Mouse (Mus musculus) testis, adult 2 months (tissue): ENCODE results near the gene Cnot11. TPM values are rescaled to one million over a fixed set of nuclear protein-coding genes. Genes with fewer than 3 reads are reported as not detected.

Experiments
- H3K27ac ChIP-seq: fragments of 200-500 bp; 2 replicates; pipeline ENCODE4 v1.5.1; 2012; ENCODE audit warnings: low read depth, low read length; ENCODE audit not compliant: control insufficient read depth, insufficient read depth
- H3K27me3 ChIP-seq: fragments of 200-500 bp; 2 replicates; pipeline ENCODE4 v1.6.1; 2012; ENCODE audit warnings: mild to moderate bottlenecking, low read length, moderate library complexity; ENCODE audit not compliant: control insufficient read depth, insufficient read depth
- H3K36me3 ChIP-seq: fragments of 200-500 bp; 2 replicates; pipeline ENCODE4 v1.6.1; 2012; ENCODE audit warnings: mild to moderate bottlenecking, low read length; ENCODE audit not compliant: control insufficient read depth, insufficient read depth
- H3K4me1 ChIP-seq: fragments of 200-500 bp; 2 replicates; pipeline ENCODE4 v1.6.1; 2012; ENCODE audit warnings: low read length; ENCODE audit not compliant: control insufficient read depth, insufficient read depth
- H3K4me3 ChIP-seq: fragments of 200-500 bp; 2 replicates; pipeline ENCODE4 v1.5.1; 2012; ENCODE audit warnings: low read depth, mild to moderate bottlenecking, low read length, moderate library complexity, mixed read lengths; ENCODE audit not compliant: control insufficient read depth
- CTCF ChIP-seq: fragments of 200-500 bp; IDR thresholded peaks from 2 replicates; pipeline ENCODE4 v1.5.1; 2012; ENCODE audit warnings: low read depth, mild to moderate bottlenecking, inconsistent platforms, low read length, moderate library complexity; ENCODE audit not compliant: control insufficient read depth, insufficient read depth, insufficient replicate concordance
- POLR2A ChIP-seq: fragments of 200-500 bp; IDR thresholded peaks from 2 replicates; pipeline ENCODE4 v1.6.1; 2012; ENCODE audit warnings: low read depth, mild to moderate bottlenecking, inconsistent platforms, low read length, moderate library complexity; ENCODE audit not compliant: control insufficient read depth
- polyA plus RNA-seq: library from polyadenylated mRNA; depleted of rRNA; stranded (reverse); fragments of >200 nt; gene quantifications from 2 replicates; pipeline ENCODE4 v1.2.3, GENCODE M21; 2012

Gene Cnot11
- polyA plus RNA-seq, 1 experiment, result 9.2 TPM

GRCm38 (mm10) chr1:39568079-39568478 is 33.3 kb downstream of the Cnot11 start:
- TF ChIP-seq POLR2A (no peak), CTCF (no peak)
- no peak overlapping the region for H3K27ac ChIP-seq
- no peaks in the 10 kb centered on the region for H3K36me3 ChIP-seq
- H3K4me3 ChIP-seq, result no peak overlapping the region
- H3K27me3 ChIP-seq, result no peaks in the 10 kb centered on the region
- H3K4me1 ChIP-seq, result no peaks in the 10 kb centered on the region

- H3K27me3 ChIP-seq, result no peaks in the 10 kb centered on the region
- TF ChIP-seq POLR2A, result no peak
- no peak for TF ChIP-seq CTCF
- no peak overlapping the region for H3K4me3 ChIP-seq
- H3K27ac ChIP-seq, result no peak overlapping the region
- no peaks in the 10 kb centered on the region for H3K36me3 ChIP-seq
- no peaks in the 10 kb centered on the region for H3K4me1 ChIP-seq
Observed at GRCm38 (mm10) chr1:39571653-39572052, 36.9 kb downstream of the Cnot11 start.

GRCm38 (mm10) chr1:39573890-39574289 is 39.1 kb downstream of the Cnot11 start:
- Histone ChIP-seq H3K27ac (no peak overlapping the region), H3K4me3 (no peak overlapping the region), H3K4me1 (peaks cover 2% of the 10 kb centered on the region), H3K27me3 (no peaks in the 10 kb centered on the region), H3K36me3 (no peaks in the 10 kb centered on the region)
- no peak for TF ChIP-seq POLR2A
- TF ChIP-seq CTCF, result no peak

- peak overlapping the region; percentile 94; the same call in 1 of the 2 replicates for H3K4me3 ChIP-seq
- no peak overlapping the region for H3K27ac ChIP-seq
- no peak for TF ChIP-seq POLR2A
- no peak for TF ChIP-seq CTCF
- H3K27me3 ChIP-seq, result no peaks in the 10 kb centered on the region
- peaks cover 2% of the 10 kb centered on the region for H3K4me1 ChIP-seq
- no peaks in the 10 kb centered on the region for H3K36me3 ChIP-seq
Observed at GRCm38 (mm10) chr1:39575778-39576375, 41.1 kb downstream of the Cnot11 start.

GRCm38 (mm10) chr1:39576431-39577243 is 41.8 kb downstream of the Cnot11 start:
- Histone ChIP-seq H3K4me1 (peaks cover 2% of the 10 kb centered on the region), H3K27me3 (no peaks in the 10 kb centered on the region), H3K4me3 (peak overlapping the region; percentile 94), H3K27ac (peak overlapping the region; percentile 92), H3K36me3 (no peaks in the 10 kb centered on the region)
- TF ChIP-seq POLR2A (no peak), CTCF (no peak)

GRCm38 (mm10) chr1:39577253-39577705 is 42.5 kb downstream of the Cnot11 start, which contains the start of gene Rnf149:
TSS of gene Rnf149 (minus strand) at chr1:39577405.
- peak within 1 kb of the TSS; percentile 92 for H3K27ac ChIP-seq
- H3K4me3 ChIP-seq, result peak within 1 kb of the TSS; percentile 94
- peaks cover 2% of the 10 kb centered on the region for H3K4me1 ChIP-seq
- no peaks in the 10 kb centered on the region for H3K36me3 ChIP-seq
- H3K27me3 ChIP-seq, result no peaks in the 10 kb centered on the region
- TF ChIP-seq CTCF (no peak), POLR2A (peak; percentile 86)

- Histone ChIP-seq H3K27ac (no peak overlapping the region), H3K4me3 (no peak overlapping the region), H3K36me3 (no peaks in the 10 kb centered on the region), H3K27me3 (no peaks in the 10 kb centered on the region), H3K4me1 (peaks cover 2% of the 10 kb centered on the region)
- no peak for TF ChIP-seq CTCF
- TF ChIP-seq POLR2A, result no peak
Observed at GRCm38 (mm10) chr1:39578446-39578845, 43.7 kb downstream of the Cnot11 start.
